Mouse (Mus musculus) limb, embryonic 11.5 days (tissue): ENCODE data around the gene Ssna1. TPM values are rescaled to one million over a fixed set of nuclear protein-coding genes. Genes with fewer than 3 reads are reported as not detected.

Source experiments
- ATAC-seq: fragments of 200-750 bp; cut with Nextera tagmentation; 2 replicates; pipeline ENCODE4 v1.8.0; 2017; ENCODE audit warnings: low read depth; ENCODE audit not compliant: insufficient number of reproducible peaks, low FRiP score, low TSS enrichment
- DNase-seq: peaks from one replicate; pipeline ENCODE4 v3.0.0-alpha.2; 2015; ENCODE audit warnings: low spot score
- H3K27ac ChIP-seq: fragments of 300-500 bp; sonication (generic); replicated peaks from 2 replicates; pipeline ENCODE4 v1.5.1; 2014; ENCODE audit warnings: low read depth, mild to moderate bottlenecking, low read length
- H3K27me3 ChIP-seq: fragments of 300-500 bp; sonication (generic); 2 replicates; pipeline ENCODE4 v1.6.1; 2014; ENCODE audit warnings: mild to moderate bottlenecking, low read length, mixed read lengths; ENCODE audit not compliant: control insufficient read depth, insufficient read depth
- H3K36me3 ChIP-seq: fragments of 300-500 bp; sonication (generic); 2 replicates; pipeline ENCODE4 v1.6.1; 2014; ENCODE audit warnings: mild to moderate bottlenecking, low read length, moderate library complexity, mixed read lengths; ENCODE audit not compliant: control insufficient read depth, insufficient read depth
- H3K4me1 ChIP-seq: fragments of 300-500 bp; sonication (generic); 2 replicates; pipeline ENCODE4 v1.6.1; 2014; ENCODE audit warnings: low read length, mixed read lengths; ENCODE audit not compliant: control insufficient read depth, insufficient read depth
- H3K4me2 ChIP-seq: fragments of 300-500 bp; sonication (generic); 2 replicates; pipeline ENCODE4 v1.6.1; 2014; ENCODE audit warnings: low read depth, mild to moderate bottlenecking, moderate library complexity; ENCODE audit not compliant: severe bottlenecking
- H3K4me3 ChIP-seq: fragments of 300-500 bp; sonication (generic); 2 replicates; pipeline ENCODE4 v1.5.1; 2014; ENCODE audit warnings: low read depth, low read length
- H3K9ac ChIP-seq: fragments of 300-500 bp; sonication (generic); 2 replicates; pipeline ENCODE4 v1.6.1; 2014; ENCODE audit warnings: mild to moderate bottlenecking, low read length
- H3K9me3 ChIP-seq: fragments of 300-500 bp; sonication (generic); 2 replicates; pipeline ENCODE4 v1.6.1; 2016; ENCODE audit warnings: low read length; ENCODE audit not compliant: control insufficient read depth
- WGBS: fragments of 180-500 bp; shearing (Covaris S2); extraction: QIAGEN DNeasy Blood & Tissue Kit; methylation state at CpG from one replicate; pipeline ENCODE4 v1.1.7; 2014; 5-methylcytosine and 5-hydroxymethylcytosine counted together
- polyA plus RNA-seq: library from polyadenylated mRNA; unstranded; fragments of >200 nt; fragmentation: Nextera tagmentation; extraction: Ambion mirVana; gene quantifications from 2 replicates; pipeline ENCODE4 v1.2.1, GENCODE M21; 2014

The Ssna1 gene
- polyA plus RNA-seq, 1 experiment from 2014 or later, result 237 TPM

DNA sequence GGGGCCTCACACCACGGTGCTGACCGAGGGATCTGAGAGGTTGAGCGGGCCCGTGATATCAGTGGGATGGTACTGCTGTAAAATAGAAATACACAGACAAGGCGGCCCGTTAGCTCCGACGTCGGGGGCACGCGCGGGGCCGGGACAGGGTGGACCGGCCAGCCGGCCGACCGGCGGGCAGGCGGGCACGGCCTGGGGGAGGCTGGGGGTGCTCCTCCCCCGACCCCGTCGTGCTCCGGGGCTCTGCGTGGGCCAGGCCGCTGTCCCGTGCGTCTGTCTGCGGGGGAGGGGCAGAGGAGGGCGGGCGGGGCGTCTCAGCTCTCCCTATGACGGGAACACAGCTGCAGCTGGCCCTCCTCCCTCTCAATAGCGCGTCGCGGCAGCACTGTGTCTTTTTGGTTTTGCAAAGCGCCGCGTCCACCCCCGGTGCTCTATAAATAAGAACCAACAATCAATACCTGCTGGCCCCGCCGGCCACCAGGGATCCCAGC lies 19.9 kb upstream of the Ssna1 start:
- H3K36me3 ChIP-seq, result no peaks in the 10 kb centered on the region
- 5% methylated on average over 39 of the region's 43 CpGs for WGBS
- DNase-seq (peak; percentile 29), ATAC-seq (no peak; the same call in 1 of the 2 replicates)
- peaks cover 58% of the 10 kb centered on the region for H3K27me3 ChIP-seq
- H3K9ac ChIP-seq, result no peak overlapping the region; the same call in 1 of the 2 replicates
- H3K4me3 ChIP-seq, result peak overlapping the region; percentile 17
- peaks cover 3% of the 10 kb centered on the region; the same call in 1 of the 2 replicates for H3K4me1 ChIP-seq
- H3K4me2 ChIP-seq, result peak overlapping the region; percentile 36
- H3K27ac ChIP-seq, result no peak overlapping the region
- H3K9me3 ChIP-seq, result no peaks in the 10 kb centered on the region

DNA sequence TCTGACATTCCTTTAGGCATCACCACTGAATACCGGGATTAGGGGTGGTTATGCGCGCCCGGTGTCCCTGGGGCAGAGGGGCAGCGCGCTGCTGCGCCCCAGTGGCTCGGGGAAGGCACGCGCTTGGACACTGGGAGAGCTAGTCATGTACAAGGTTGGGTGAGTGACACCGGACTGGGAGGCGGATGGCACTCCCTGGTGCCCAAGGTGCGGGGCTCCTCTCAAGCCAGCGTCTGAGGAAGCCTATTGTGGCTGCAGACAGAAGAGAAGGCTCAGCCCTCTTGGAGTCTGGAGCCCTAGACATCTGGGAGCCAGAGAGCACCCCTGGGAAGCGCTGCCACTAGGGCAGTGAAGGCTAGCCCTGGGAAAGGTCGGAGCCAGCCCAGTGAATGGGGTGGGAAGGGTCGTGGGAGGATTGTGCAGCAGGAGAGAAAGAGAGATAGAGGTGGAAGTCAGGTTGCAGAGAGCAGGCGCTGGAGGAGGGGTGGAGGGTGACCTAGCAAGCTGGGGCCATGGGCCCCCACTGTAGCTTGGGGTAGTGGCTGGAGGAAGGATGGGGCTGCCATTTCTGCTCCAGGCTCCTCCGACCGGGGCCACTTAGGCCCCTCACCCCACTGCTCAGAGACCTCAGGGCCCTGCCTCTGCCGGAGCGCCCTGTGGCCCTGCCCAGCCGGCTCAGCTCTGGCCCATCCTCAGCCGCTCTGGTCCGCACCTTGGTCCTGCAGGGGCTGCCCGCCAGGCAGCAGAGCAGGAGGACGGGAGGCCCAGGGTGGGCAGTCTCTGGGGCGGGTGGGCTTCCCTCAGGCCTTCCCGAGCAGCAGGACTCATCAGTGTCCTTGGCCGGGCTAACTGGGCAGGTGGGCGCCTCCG lies 19.2 kb upstream of the Ssna1 start:
- Histone ChIP-seq H3K27me3 (peaks cover 55% of the 10 kb centered on the region), H3K4me2 (no peak overlapping the region; the same call in 1 of the 2 replicates), H3K9me3 (no peaks in the 10 kb centered on the region), H3K4me1 (peaks cover 3% of the 10 kb centered on the region; the same call in 1 of the 2 replicates), H3K27ac (no peak overlapping the region), H3K9ac (no peak overlapping the region; the same call in 1 of the 2 replicates), H3K4me3 (peak overlapping the region; percentile 17), H3K36me3 (no peaks in the 10 kb centered on the region)
- WGBS, result 11% methylated on average over 32 of the region's 32 CpGs
- no peak for DNase-seq
- 0 out of 2 replicates have a peak, but pooled peaks have one; percentile 40 for ATAC-seq

DNA sequence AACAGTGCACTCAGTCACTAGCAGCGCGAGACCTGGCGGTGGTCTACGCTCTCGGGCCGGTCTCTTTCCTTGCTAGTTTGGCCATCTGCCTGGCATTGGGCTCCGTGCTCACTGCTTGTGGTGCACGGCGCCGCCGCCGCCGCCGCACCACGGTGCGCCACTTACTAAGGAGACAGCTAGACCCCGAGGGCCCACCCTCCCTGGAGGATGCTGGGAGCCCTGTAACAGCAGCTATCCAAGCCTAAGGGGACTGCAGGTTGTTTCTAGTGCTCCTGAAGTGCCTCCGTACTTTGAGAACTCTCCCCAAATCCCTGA lies 18.5 kb upstream of the Ssna1 start:
- Histone ChIP-seq H3K4me3 (no peak overlapping the region), H3K4me2 (no peak overlapping the region), H3K9me3 (no peaks in the 10 kb centered on the region), H3K27ac (no peak overlapping the region), H3K4me1 (peaks cover 3% of the 10 kb centered on the region; the same call in 1 of the 2 replicates), H3K9ac (no peak overlapping the region), H3K27me3 (peaks cover 55% of the 10 kb centered on the region), H3K36me3 (peaks cover 3% of the 10 kb centered on the region; the same call in 1 of the 2 replicates)
- no peak for ATAC-seq
- WGBS, result 2% methylated on average over 18 of the region's 18 CpGs
- no peak for DNase-seq

DNA sequence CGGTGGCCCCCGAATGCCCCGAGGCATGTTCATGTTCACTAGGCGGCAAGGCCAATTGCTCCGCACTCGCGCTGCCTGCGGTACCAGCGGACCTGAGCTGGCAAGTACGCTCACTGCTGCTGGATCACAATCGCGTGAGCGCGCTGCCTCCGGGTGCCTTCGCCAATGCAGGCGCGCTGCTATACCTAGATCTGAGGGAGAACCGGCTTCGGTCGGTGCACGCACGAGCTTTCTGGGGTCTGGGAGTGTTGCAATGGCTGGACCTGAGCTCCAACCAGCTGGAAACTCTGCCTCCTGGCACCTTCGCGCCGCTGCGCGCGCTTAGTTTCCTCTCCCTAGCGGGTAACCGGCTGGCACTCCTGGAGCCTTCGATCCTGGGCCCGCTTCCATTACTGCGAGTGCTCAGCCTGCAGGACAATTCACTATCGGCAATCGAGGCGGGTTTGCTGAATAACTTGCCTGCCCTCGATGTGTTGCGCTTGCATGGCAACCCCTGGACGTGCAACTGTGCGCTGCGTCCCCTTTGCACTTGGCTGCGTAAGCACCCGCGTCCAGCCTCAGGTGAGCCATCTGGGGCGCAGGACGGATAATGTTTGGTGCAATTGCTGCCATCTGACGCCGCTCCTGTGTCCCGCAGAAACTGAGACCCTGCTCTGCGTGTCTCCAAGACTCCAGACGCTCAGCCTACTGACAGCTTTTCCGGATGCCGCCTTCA lies 18.0 kb upstream of the Ssna1 start:
- 2% methylated on average over 54 of the region's 54 CpGs for WGBS
- Histone ChIP-seq H3K4me1 (peaks cover 3% of the 10 kb centered on the region; the same call in 1 of the 2 replicates), H3K27ac (no peak overlapping the region), H3K27me3 (peaks cover 55% of the 10 kb centered on the region), H3K9ac (no peak overlapping the region), H3K9me3 (no peaks in the 10 kb centered on the region), H3K4me2 (no peak overlapping the region), H3K4me3 (no peak overlapping the region), H3K36me3 (peaks cover 3% of the 10 kb centered on the region; the same call in 1 of the 2 replicates)
- DNase-seq (peak; percentile 38), ATAC-seq (no peak)

DNA sequence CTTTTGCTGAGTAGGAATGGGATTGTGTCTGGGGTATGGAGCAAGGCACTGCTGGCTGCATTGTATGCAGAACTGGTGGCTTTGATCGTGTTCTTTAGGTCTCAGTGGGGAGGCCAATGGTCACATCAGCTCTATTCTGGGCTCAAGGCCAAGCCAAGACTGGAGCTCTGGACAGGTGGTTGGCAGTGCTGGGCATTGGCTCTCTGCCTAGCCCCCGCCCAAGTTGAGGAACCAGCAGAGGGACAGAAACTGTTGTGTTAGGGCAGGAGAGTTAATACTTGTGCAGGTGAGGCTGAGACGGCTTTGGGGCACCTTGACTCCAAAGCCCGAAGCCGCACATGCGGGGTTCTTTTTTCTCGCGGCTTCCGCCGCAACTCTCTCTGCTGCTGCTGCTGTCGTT lies 17.4 kb upstream of the Ssna1 start, which contains the start of gene Lrrc26:
Gene Lrrc26 (plus strand): TSS at position 265 of the 400 bp plus-strand sequence.
- Histone ChIP-seq H3K36me3 (peaks cover 6% of the 10 kb centered on the region; the same call in 1 of the 2 replicates), H3K27ac (no peak within 1 kb of the TSS), H3K4me3 (no peak within 1 kb of the TSS), H3K9ac (no peak within 1 kb of the TSS), H3K4me2 (no peak within 1 kb of the TSS), H3K4me1 (peaks cover 3% of the 10 kb centered on the region; the same call in 1 of the 2 replicates), H3K9me3 (no peaks in the 10 kb centered on the region), H3K27me3 (peaks cover 55% of the 10 kb centered on the region)
- DNase-seq (no peak), ATAC-seq (no peak)
- WGBS, result 14% methylated on average over 11 of the region's 11 CpGs

DNA sequence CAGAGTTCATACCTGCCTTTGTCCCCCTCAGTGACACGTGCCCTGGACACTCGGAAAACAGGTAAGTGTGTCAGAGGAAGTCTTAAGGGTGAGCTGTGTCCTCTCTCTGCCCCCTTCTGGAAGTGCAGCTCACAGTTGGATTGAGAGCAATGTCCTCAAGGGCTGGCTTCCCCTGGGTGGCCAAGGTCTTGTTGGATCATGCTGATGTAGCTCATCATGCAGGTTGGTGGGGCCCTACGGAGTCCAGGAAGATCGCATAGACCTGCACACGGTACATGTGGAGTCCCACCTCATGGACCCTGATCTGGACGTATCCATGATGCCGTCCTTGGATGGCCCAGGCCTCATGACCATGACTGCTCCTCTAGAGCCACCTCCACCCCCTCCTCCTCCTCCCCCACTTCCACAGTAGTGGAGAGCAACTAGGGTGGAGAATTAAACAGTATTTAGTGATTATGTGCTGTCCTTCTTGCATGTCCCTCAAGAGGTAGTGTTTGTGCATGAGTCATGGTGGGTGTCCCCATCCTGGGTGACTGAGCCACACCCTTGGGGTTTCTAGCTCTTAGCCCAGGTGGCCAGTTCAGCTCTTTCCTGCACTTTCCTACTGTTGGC lies 16.6 kb upstream of the Ssna1 start:
- ATAC-seq (no peak), DNase-seq (no peak)
- H3K4me3 ChIP-seq, result no peak overlapping the region
- H3K27ac ChIP-seq, result no peak overlapping the region
- peaks cover 11% of the 10 kb centered on the region; the same call in 1 of the 2 replicates for H3K36me3 ChIP-seq
- H3K9me3 ChIP-seq, result no peaks in the 10 kb centered on the region
- 81% methylated on average over 7 of the region's 7 CpGs for WGBS
- H3K4me2 ChIP-seq, result no peak overlapping the region
- peaks cover 3% of the 10 kb centered on the region; the same call in 1 of the 2 replicates for H3K4me1 ChIP-seq
- peaks cover 55% of the 10 kb centered on the region for H3K27me3 ChIP-seq
- H3K9ac ChIP-seq, result no peak overlapping the region

DNA sequence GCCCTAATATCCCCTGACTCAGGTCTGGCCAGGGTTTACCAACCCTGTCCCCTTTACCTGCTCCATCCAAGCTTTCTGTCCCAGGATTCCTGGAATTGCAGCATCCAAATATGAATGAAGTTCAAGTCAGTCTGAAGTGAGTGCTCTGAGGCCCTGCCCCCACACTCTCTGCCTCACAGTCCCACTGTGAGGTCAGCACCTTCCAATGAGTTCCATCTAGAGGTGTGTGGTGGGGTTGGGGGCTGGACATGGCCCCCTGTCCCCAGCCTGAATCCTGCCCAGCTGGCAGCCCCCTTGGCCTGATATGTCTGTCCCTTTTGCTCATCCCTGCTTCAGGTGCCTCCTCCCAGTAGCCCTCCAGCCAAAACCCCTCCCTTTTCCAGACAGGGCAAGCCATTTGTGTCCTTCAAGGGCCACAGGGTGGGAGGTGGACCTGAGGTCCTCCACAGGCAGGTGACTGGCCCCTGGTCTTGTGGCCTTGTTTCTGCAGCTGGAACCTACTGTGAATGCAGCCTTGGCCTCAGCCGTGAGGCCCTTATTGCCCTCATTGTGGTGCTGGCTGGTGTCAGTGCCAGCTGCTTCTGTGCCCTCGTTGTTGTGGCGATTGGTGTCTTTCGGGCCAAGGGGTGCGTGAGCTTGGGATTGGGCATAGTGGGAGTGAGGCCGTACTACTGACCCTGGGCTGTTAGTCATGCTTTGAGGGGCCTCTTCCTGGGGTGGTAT lies 15.8 kb upstream of the Ssna1 start, which contains the start of gene Tmem210:
Gene Tmem210 (plus strand): TSS at position 219 of the 723 bp plus-strand sequence.
- Histone ChIP-seq H3K27me3 (peaks cover 52% of the 10 kb centered on the region), H3K9me3 (no peaks in the 10 kb centered on the region), H3K4me3 (no peak within 1 kb of the TSS), H3K4me2 (no peak within 1 kb of the TSS), H3K27ac (no peak within 1 kb of the TSS), H3K36me3 (peaks cover 12% of the 10 kb centered on the region; the same call in 1 of the 2 replicates), H3K4me1 (peaks cover 3% of the 10 kb centered on the region; the same call in 1 of the 2 replicates), H3K9ac (no peak within 1 kb of the TSS)
- DNase-seq (no peak), ATAC-seq (no peak)
- WGBS, result 79% methylated on average over 6 of the region's 6 CpGs
